Mouse (Mus musculus): ENCODE results near the gene Kat14. TPM values are rescaled to one million over a fixed set of nuclear protein-coding genes. Genes with fewer than 3 reads are reported as not detected.

Kat14 gene
- polyA plus RNA-seq, 1 experiment from 2014 or later = 21.7 TPM

- Histone ChIP-seq H3K4me1 (ENCODE audit: control insufficient read depth in 2 of 2, insufficient read depth in 2 of 2, low read length in 2 of 2) (no peaks in the 10 kb centered on the region), H3K9me3 (ENCODE audit: control insufficient read depth, low read length) (no peaks in the 10 kb centered on the region), H3K4me2 (ENCODE audit: low read length) (no peak overlapping the region), H3K27me3 (ENCODE audit: control insufficient read depth, insufficient read depth, low read length) (no peaks in the 10 kb centered on the region), H3K4me3 (ENCODE audit: control insufficient read depth in 1 of 2, insufficient read depth in 1 of 2, low read depth in 1 of 2, low read length in 2 of 2) (no peak overlapping the region), H3K9ac (ENCODE audit: low read length) (no peak overlapping the region), H3K27ac (replicated peaks in 1 of 2; ENCODE audit: control insufficient read depth in 1 of 2, insufficient read depth in 1 of 2, low read depth in 2 of 2, low read length in 2 of 2) (no peak overlapping the region), H3K36me3 (ENCODE audit: control insufficient read depth, insufficient read depth, low read length) (0 out of 2 replicates have a peak, but pooled peaks cover 11% of the 10 kb centered on the region)
- WGBS = 41% methylated on average over 8 of the region's 8 CpGs
- ATAC-seq (ENCODE audit: insufficient number of reproducible peaks, insufficient read depth, low FRiP score, low read depth) = no peak
These were observed 48.1 kb downstream of the Kat14 start for GRCm38 (mm10) chr2:144416859-144417258.

GRCm38 (mm10) chr2:144418062-144418461 lies 49.3 kb downstream of the Kat14 start:
- Histone ChIP-seq H3K27ac (replicated peaks in 1 of 2; ENCODE audit: control insufficient read depth in 1 of 2, insufficient read depth in 1 of 2, low read depth in 2 of 2, low read length in 2 of 2) (no peak overlapping the region), H3K36me3 (ENCODE audit: control insufficient read depth, insufficient read depth, low read length) (0 out of 2 replicates have a peak, but pooled peaks cover 4% of the 10 kb centered on the region), H3K4me2 (ENCODE audit: low read length) (no peak overlapping the region), H3K4me3 (ENCODE audit: control insufficient read depth in 1 of 2, insufficient read depth in 1 of 2, low read depth in 1 of 2, low read length in 2 of 2) (no peak overlapping the region), H3K9me3 (ENCODE audit: control insufficient read depth, low read length) (no peaks in the 10 kb centered on the region), H3K27me3 (ENCODE audit: control insufficient read depth, insufficient read depth, low read length) (no peaks in the 10 kb centered on the region), H3K9ac (ENCODE audit: low read length) (no peak overlapping the region), H3K4me1 (ENCODE audit: control insufficient read depth in 2 of 2, insufficient read depth in 2 of 2, low read length in 2 of 2) (no peaks in the 10 kb centered on the region)
- ATAC-seq (ENCODE audit: insufficient number of reproducible peaks, insufficient read depth, low FRiP score, low read depth) = no peak
- WGBS = 38% methylated on average over 2 of the region's 2 CpGs

GRCm38 (mm10) chr2:144422094-144422675 lies 53.4 kb downstream of the Kat14 start:
- WGBS = 76% methylated on average over 10 of the region's 10 CpGs

GRCm38 (mm10) chr2:144425761-144426160 lies 57.0 kb downstream of the Kat14 start:
- no peak for ATAC-seq (ENCODE audit: insufficient number of reproducible peaks, insufficient read depth, low FRiP score, low read depth)
- Histone ChIP-seq H3K9me3 (ENCODE audit: control insufficient read depth, low read length) (no peaks in the 10 kb centered on the region), H3K27ac (replicated peaks in 1 of 2; ENCODE audit: control insufficient read depth in 1 of 2, insufficient read depth in 1 of 2, low read depth in 2 of 2, low read length in 2 of 2) (no peak overlapping the region), H3K36me3 (ENCODE audit: control insufficient read depth, insufficient read depth, low read length) (no peaks in the 10 kb centered on the region), H3K27me3 (ENCODE audit: control insufficient read depth, insufficient read depth, low read length) (no peaks in the 10 kb centered on the region), H3K4me3 (ENCODE audit: control insufficient read depth in 1 of 2, insufficient read depth in 1 of 2, low read depth in 1 of 2, low read length in 2 of 2) (no peak overlapping the region), H3K4me2 (ENCODE audit: low read length) (no peak overlapping the region), H3K4me1 (ENCODE audit: control insufficient read depth in 2 of 2, insufficient read depth in 2 of 2, low read length in 2 of 2) (no peaks in the 10 kb centered on the region), H3K9ac (ENCODE audit: low read length) (no peak overlapping the region)
- WGBS = 80% methylated on average over 1 of the region's 1 CpGs

More at GRCm38 (mm10) chr2:144422094-144422675, 53.4 kb downstream of the Kat14 start:
- H3K4me3 ChIP-seq (ENCODE audit: control insufficient read depth in 1 of 2, insufficient read depth in 1 of 2, low read depth in 1 of 2, low read length in 2 of 2) = no peak overlapping the region
- no peak overlapping the region for H3K4me2 ChIP-seq (ENCODE audit: low read length)
- no peaks in the 10 kb centered on the region for H3K4me1 ChIP-seq (ENCODE audit: control insufficient read depth in 2 of 2, insufficient read depth in 2 of 2, low read length in 2 of 2)
- H3K36me3 ChIP-seq (ENCODE audit: control insufficient read depth, insufficient read depth, low read length) = no peaks in the 10 kb centered on the region
- no peak for ATAC-seq (ENCODE audit: insufficient number of reproducible peaks, insufficient read depth, low FRiP score, low read depth)
- no peaks in the 10 kb centered on the region for H3K9me3 ChIP-seq (ENCODE audit: control insufficient read depth, low read length)
- H3K27me3 ChIP-seq (ENCODE audit: control insufficient read depth, insufficient read depth, low read length) = no peaks in the 10 kb centered on the region
- H3K27ac ChIP-seq (replicated peaks in 1 of 2; ENCODE audit: control insufficient read depth in 1 of 2, insufficient read depth in 1 of 2, low read depth in 2 of 2, low read length in 2 of 2) = no peak overlapping the region
- no peak overlapping the region for H3K9ac ChIP-seq (ENCODE audit: low read length)

GRCm38 (mm10) chr2:144427852-144428251 lies 59.1 kb downstream of the Kat14 start:
- ATAC-seq (ENCODE audit: insufficient number of reproducible peaks, insufficient read depth, low FRiP score, low read depth) = no peak; the same call in 1 of the 2 replicates
- Histone ChIP-seq H3K4me1 (ENCODE audit: control insufficient read depth in 2 of 2, insufficient read depth in 2 of 2, low read length in 2 of 2) (no peaks in the 10 kb centered on the region), H3K4me2 (ENCODE audit: low read length) (no peak overlapping the region), H3K27ac (replicated peaks in 1 of 2; ENCODE audit: control insufficient read depth in 1 of 2, insufficient read depth in 1 of 2, low read depth in 2 of 2, low read length in 2 of 2) (no peak overlapping the region), H3K9ac (ENCODE audit: low read length) (no peak overlapping the region), H3K9me3 (ENCODE audit: control insufficient read depth, low read length) (no peaks in the 10 kb centered on the region), H3K36me3 (ENCODE audit: control insufficient read depth, insufficient read depth, low read length) (no peaks in the 10 kb centered on the region), H3K4me3 (ENCODE audit: control insufficient read depth in 1 of 2, insufficient read depth in 1 of 2, low read depth in 1 of 2, low read length in 2 of 2) (no peak overlapping the region), H3K27me3 (ENCODE audit: control insufficient read depth, insufficient read depth, low read length) (no peaks in the 10 kb centered on the region)
- WGBS = 45% methylated on average over 5 of the region's 5 CpGs

GRCm38 (mm10) chr2:144428659-144429058 lies 59.9 kb downstream of the Kat14 start:
- no peak overlapping the region for H3K9ac ChIP-seq (ENCODE audit: low read length)
- H3K27ac ChIP-seq (replicated peaks in 1 of 2; ENCODE audit: control insufficient read depth in 1 of 2, insufficient read depth in 1 of 2, low read depth in 2 of 2, low read length in 2 of 2) = no peak overlapping the region
- 79% methylated on average over 8 of the region's 8 CpGs for WGBS
- H3K4me2 ChIP-seq (ENCODE audit: low read length) = no peak overlapping the region
- no peaks in the 10 kb centered on the region for H3K9me3 ChIP-seq (ENCODE audit: control insufficient read depth, low read length)
- H3K36me3 ChIP-seq (ENCODE audit: control insufficient read depth, insufficient read depth, low read length) = no peaks in the 10 kb centered on the region
- H3K4me3 ChIP-seq (ENCODE audit: control insufficient read depth in 1 of 2, insufficient read depth in 1 of 2, low read depth in 1 of 2, low read length in 2 of 2) = no peak overlapping the region
- no peaks in the 10 kb centered on the region for H3K27me3 ChIP-seq (ENCODE audit: control insufficient read depth, insufficient read depth, low read length)
- no peak for ATAC-seq (ENCODE audit: insufficient number of reproducible peaks, insufficient read depth, low FRiP score, low read depth)
- H3K4me1 ChIP-seq (ENCODE audit: control insufficient read depth in 2 of 2, insufficient read depth in 2 of 2, low read length in 2 of 2) = no peaks in the 10 kb centered on the region

- Histone ChIP-seq H3K36me3 (ENCODE audit: control insufficient read depth, insufficient read depth, low read length) (no peaks in the 10 kb centered on the region), H3K4me1 (ENCODE audit: control insufficient read depth in 2 of 2, insufficient read depth in 2 of 2, low read length in 2 of 2) (no peaks in the 10 kb centered on the region), H3K4me2 (ENCODE audit: low read length) (no peak overlapping the region), H3K27ac (replicated peaks in 1 of 2; ENCODE audit: control insufficient read depth in 1 of 2, insufficient read depth in 1 of 2, low read depth in 2 of 2, low read length in 2 of 2) (no peak overlapping the region), H3K9me3 (ENCODE audit: control insufficient read depth, low read length) (no peaks in the 10 kb centered on the region), H3K9ac (ENCODE audit: low read length) (no peak overlapping the region), H3K27me3 (ENCODE audit: control insufficient read depth, insufficient read depth, low read length) (no peaks in the 10 kb centered on the region), H3K4me3 (ENCODE audit: control insufficient read depth in 1 of 2, insufficient read depth in 1 of 2, low read depth in 1 of 2, low read length in 2 of 2) (no peak overlapping the region)
- WGBS = 66% methylated on average over 7 of the region's 7 CpGs
- ATAC-seq (ENCODE audit: insufficient number of reproducible peaks, insufficient read depth, low FRiP score, low read depth) = no peak
These were observed 60.4 kb downstream of the Kat14 start for GRCm38 (mm10) chr2:144429171-144429570.

GRCm38 (mm10) chr2:144431286-144431825 lies 62.6 kb downstream of the Kat14 start:
- 76% methylated on average over 5 of the region's 5 CpGs for WGBS

More at GRCm38 (mm10) chr2:144431286-144431825, 62.6 kb downstream of the Kat14 start:
- no peak overlapping the region for H3K9ac ChIP-seq (ENCODE audit: low read length)
- H3K4me1 ChIP-seq (ENCODE audit: control insufficient read depth in 2 of 2, insufficient read depth in 2 of 2, low read length in 2 of 2) = no peaks in the 10 kb centered on the region
- H3K4me3 ChIP-seq (ENCODE audit: control insufficient read depth in 1 of 2, insufficient read depth in 1 of 2, low read depth in 1 of 2, low read length in 2 of 2) = no peak overlapping the region
- no peak overlapping the region for H3K4me2 ChIP-seq (ENCODE audit: low read length)
- no peak overlapping the region for H3K27ac ChIP-seq (replicated peaks in 1 of 2; ENCODE audit: control insufficient read depth in 1 of 2, insufficient read depth in 1 of 2, low read depth in 2 of 2, low read length in 2 of 2)
- no peak for ATAC-seq (ENCODE audit: insufficient number of reproducible peaks, insufficient read depth, low FRiP score, low read depth)
- no peaks in the 10 kb centered on the region for H3K36me3 ChIP-seq (ENCODE audit: control insufficient read depth, insufficient read depth, low read length)
- no peaks in the 10 kb centered on the region for H3K27me3 ChIP-seq (ENCODE audit: control insufficient read depth, insufficient read depth, low read length)
- no peaks in the 10 kb centered on the region for H3K9me3 ChIP-seq (ENCODE audit: control insufficient read depth, low read length)

All from heart, embryonic 14.5 days (tissue).